Comparison of ENCODE assay signal across 16 mouse cellular contexts in the genomic region with DNA sequence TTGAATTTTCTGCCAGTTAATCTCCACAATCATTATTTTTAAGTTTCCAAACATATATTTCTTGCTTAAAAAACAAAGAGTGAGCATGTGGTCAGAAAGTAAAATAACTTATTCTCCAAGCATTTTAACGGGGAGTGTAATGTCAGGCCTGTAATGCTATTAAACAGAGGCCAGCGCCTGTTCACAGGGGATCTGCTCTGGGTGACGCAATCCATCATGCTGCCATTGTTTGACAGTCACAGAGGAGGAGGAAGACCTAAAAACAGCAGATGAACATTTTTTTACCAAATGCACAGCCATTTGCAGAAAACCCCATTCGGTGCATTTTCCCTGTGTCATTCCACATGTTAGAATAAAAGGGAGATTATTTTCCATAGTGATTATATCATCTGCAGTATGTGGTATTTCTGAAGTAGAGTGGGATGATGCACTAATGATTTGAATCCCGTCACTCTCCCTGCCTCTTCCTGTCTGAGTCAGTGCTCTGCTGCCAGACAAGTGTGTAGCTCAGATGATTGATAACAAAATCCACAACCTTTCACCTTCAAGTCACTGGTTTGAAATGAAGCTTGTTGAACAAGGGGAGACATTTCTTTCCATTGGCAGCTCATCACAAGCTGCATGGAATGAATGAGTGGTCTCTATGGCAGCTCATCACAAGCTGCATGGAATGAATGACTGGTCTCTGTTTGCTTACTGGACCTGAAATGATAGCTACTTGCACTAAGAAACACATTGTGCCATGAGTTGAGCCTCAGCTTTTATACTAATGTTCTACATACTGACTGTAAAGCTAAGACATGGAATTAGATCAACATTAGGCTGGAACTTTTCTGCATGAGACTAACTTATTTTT. TPM values are rescaled to one million over a fixed set of nuclear protein-coding genes. Genes with fewer than 3 reads are reported as not detected.
DNase-seq lines count a peak whose midpoint lies in the region; ATAC-seq and TF ChIP-seq lines count a peak whose summit lies in the region.
"Had no signal": no experiment of that assay in that cellular context is flagged by ENCODE, and none has a peak within 500 bp of the region (broad histone marks: within the 10 kb centered on the region; RNA-seq: fewer than 3 reads in every experiment).

No protein-coding gene starts in this region.

- TF ChIP-seq POLR2A in embryonic fibroblast, embryonic 13.5 days (IDR thresholded peaks at IDR 0.05; ENCODE audit: low read depth, low read length): no peak

- no peak overlapping the region for H3K4me2 ChIP-seq in hindbrain, postnatal 0 days (ENCODE audit: low read depth, low read length)
- no peak overlapping the region for H3K4me2 ChIP-seq in midbrain, embryonic 14.5 days (ENCODE audit: low read length)
- H3K4me2 ChIP-seq in intestine, embryonic 16.5 days (ENCODE audit: low read depth, low read length): no peak overlapping the region
- no peak overlapping the region for H3K4me2 ChIP-seq in liver, embryonic 12.5 days

- peaks cover 26% of the 10 kb centered on the region for H3K4me1 ChIP-seq in hindbrain, embryonic 10.5 days (replicated peaks)
- no peaks in the 10 kb centered on the region for H3K4me1 ChIP-seq in hindbrain, postnatal 0 days (ENCODE audit: insufficient read depth, low read length)
- H3K4me1 ChIP-seq in embryonic fibroblast, embryonic 13.5 days (ENCODE audit: control insufficient read depth, insufficient read depth, low read length): peaks cover 2% of the 10 kb centered on the region
- no peaks in the 10 kb centered on the region for H3K4me1 ChIP-seq in midbrain, embryonic 14.5 days (ENCODE audit: control insufficient read depth, insufficient read depth, low read length)
- no peaks in the 10 kb centered on the region for H3K4me1 ChIP-seq in intestine, embryonic 16.5 days (ENCODE audit: control insufficient read depth, insufficient read depth, low read length)
- H3K4me1 ChIP-seq in liver, embryonic 12.5 days: no peaks in the 10 kb centered on the region

- peak overlapping the region; percentile 50; the same call in 1 of the 2 replicates for H3K27ac ChIP-seq in hindbrain, embryonic 10.5 days
- no peak overlapping the region for H3K27ac ChIP-seq in hindbrain, postnatal 0 days
- H3K27ac ChIP-seq in embryonic fibroblast, embryonic 13.5 days (ENCODE audit: insufficient read depth, low read length): peak overlapping the region; percentile 15; the same call in 1 of the 2 replicates
- no peak overlapping the region for H3K27ac ChIP-seq in midbrain, embryonic 14.5 days (replicated peaks; ENCODE audit: low read depth, low read length)
- H3K27ac ChIP-seq in intestine, embryonic 16.5 days (ENCODE audit: low read length): no peak overlapping the region
- no peak overlapping the region for H3K27ac ChIP-seq in liver, embryonic 12.5 days
- H3K27ac ChIP-seq: liver, embryonic 14.5 days had no signal

- H3K27me3 ChIP-seq in hindbrain, embryonic 10.5 days (ENCODE audit: insufficient read depth, poor library complexity, severe bottlenecking): no peaks in the 10 kb centered on the region
- H3K27me3 ChIP-seq in hindbrain, postnatal 0 days (ENCODE audit: insufficient read depth, low read length): no peaks in the 10 kb centered on the region
- no peaks in the 10 kb centered on the region for H3K27me3 ChIP-seq in midbrain, embryonic 14.5 days (ENCODE audit: control insufficient read depth, insufficient read depth, low read length)
- H3K27me3 ChIP-seq in intestine, embryonic 16.5 days (replicated peaks; ENCODE audit: control insufficient read depth, insufficient read depth, low read length): no peaks in the 10 kb centered on the region
- no peaks in the 10 kb centered on the region for H3K27me3 ChIP-seq in liver, embryonic 12.5 days (replicated peaks)

- H3K9ac ChIP-seq in hindbrain, postnatal 0 days (replicated peaks; ENCODE audit: low read length): no peak overlapping the region
- H3K9ac ChIP-seq in midbrain, embryonic 14.5 days (replicated peaks; ENCODE audit: low read length): no peak overlapping the region
- H3K9ac ChIP-seq in intestine, embryonic 16.5 days (ENCODE audit: low read depth, low read length): no peak overlapping the region
- H3K9ac ChIP-seq in liver, embryonic 12.5 days: no peak overlapping the region
- H3K9ac ChIP-seq: liver, embryonic 14.5 days had no signal

- 42% methylated on average over 5 of the region's 5 CpGs for WGBS in hindbrain, embryonic 10.5 days
- WGBS in hindbrain, postnatal 0 days: 30% methylated on average over 5 of the region's 5 CpGs
- 31% methylated on average over 5 of the region's 5 CpGs for WGBS in midbrain, embryonic 14.5 days
- 33% methylated on average over 5 of the region's 5 CpGs for WGBS in intestine, embryonic 16.5 days
- WGBS in liver, embryonic 12.5 days (ENCODE audit: insufficient replicate concordance): 44% methylated on average over 5 of the region's 5 CpGs

- DNase-seq in hindbrain, embryonic 10.5 days (ENCODE audit: low spot score): peak; percentile 45
- no peak for DNase-seq in hindbrain, postnatal 0 days (ENCODE audit: low spot score)
- DNase-seq in MN1 (ENCODE audit: low spot score): peak; percentile 53
- DNase-seq in midbrain, embryonic 14.5 days: peak; percentile 10
- DNase-seq in T-cell, adult 2 months (ENCODE audit: low spot score): no peak
- DNase-seq: adrenal gland, postnatal 14 days; gastrocnemius, postnatal 14 days; kidney, postnatal 36 days; lung, postnatal 14 days; right cerebral cortex, postnatal 4 days; thymus, postnatal 14 days had no signal

- H3K36me3 ChIP-seq in hindbrain, embryonic 10.5 days: no peaks in the 10 kb centered on the region
- no peaks in the 10 kb centered on the region for H3K36me3 ChIP-seq in hindbrain, postnatal 0 days (ENCODE audit: insufficient read depth, low read length)
- H3K36me3 ChIP-seq in midbrain, embryonic 14.5 days (ENCODE audit: control insufficient read depth, insufficient read depth, low read length): no peaks in the 10 kb centered on the region
- no peaks in the 10 kb centered on the region for H3K36me3 ChIP-seq in intestine, embryonic 16.5 days (ENCODE audit: control insufficient read depth, insufficient read depth, low read length)
- H3K36me3 ChIP-seq in liver, embryonic 12.5 days: no peaks in the 10 kb centered on the region

- no peaks in the 10 kb centered on the region for H3K9me3 ChIP-seq in hindbrain, embryonic 10.5 days
- no peaks in the 10 kb centered on the region for H3K9me3 ChIP-seq in hindbrain, postnatal 0 days (ENCODE audit: low read length)
- no peaks in the 10 kb centered on the region for H3K9me3 ChIP-seq in midbrain, embryonic 14.5 days (ENCODE audit: control insufficient read depth, low read length)
- H3K9me3 ChIP-seq in intestine, embryonic 16.5 days (ENCODE audit: control insufficient read depth, low read length): no peaks in the 10 kb centered on the region
- H3K9me3 ChIP-seq in liver, embryonic 12.5 days (replicated peaks): no peaks in the 10 kb centered on the region

- no peak for TF ChIP-seq CTCF in hindbrain, postnatal 0 days (IDR thresholded peaks at IDR 0.05; ENCODE audit: low read depth)
- TF ChIP-seq CTCF in embryonic fibroblast, embryonic 13.5 days (IDR thresholded peaks at IDR 0.05; ENCODE audit: borderline replicate concordance, insufficient read depth, low read length): no peak

- no peak for ATAC-seq in hindbrain, postnatal 0 days
- no peak; the same call in 1 of the 2 replicates for ATAC-seq in midbrain, embryonic 14.5 days (ENCODE audit: low FRiP score, low TSS enrichment)
- ATAC-seq in intestine, embryonic 16.5 days: no peak
- no peak for ATAC-seq in liver, embryonic 12.5 days
- ATAC-seq: intestine, postnatal 0 days had no signal

- H3K4me3 ChIP-seq in hindbrain, embryonic 10.5 days: no peak overlapping the region
- no peak overlapping the region for H3K4me3 ChIP-seq in hindbrain, postnatal 0 days (ENCODE audit: low read length)
- H3K4me3 ChIP-seq in embryonic fibroblast, embryonic 13.5 days (ENCODE audit: insufficient read depth, low read length): no peak overlapping the region
- H3K4me3 ChIP-seq in midbrain, embryonic 14.5 days (replicated peaks; ENCODE audit: low read depth, low read length): no peak overlapping the region
- no peak overlapping the region for H3K4me3 ChIP-seq in intestine, embryonic 16.5 days (ENCODE audit: low read length)
- H3K4me3 ChIP-seq in liver, embryonic 12.5 days: no peak overlapping the region

RNA-seq across cellular contexts. Expression of a gene that starts 48.1 kb away (rescaled TPM):
- polyA plus RNA-seq in hindbrain, embryonic 10.5 days (2016; fragmentation: Nextera tagmentation; extraction: Ambion mirVana): 18.3 and 19.4 TPM in 2 replicates
- 74.5 and 92.9 TPM in 2 replicates for total RNA-seq in hindbrain, postnatal 0 days (2014; rRNA removed)
- 38.0 and 38.5 TPM in 2 replicates for polyA plus RNA-seq in hindbrain, postnatal 0 days (2015; fragmentation: Nextera tagmentation; extraction: Ambion mirVana)
- 103 and 106 TPM in 2 replicates for polyA plus RNA-seq in embryonic fibroblast, embryonic 13.5 days (2011; ENCODE audit: insufficient read length, low read depth, missing spikeins)
- polyA plus RNA-seq in midbrain, embryonic 14.5 days (2014; fragmentation: Nextera tagmentation; extraction: Ambion mirVana): 43.3 and 46.6 TPM in 2 replicates
- 29.5 and 30.2 TPM in 2 replicates for polyA plus RNA-seq in intestine, embryonic 16.5 days (2015; fragmentation: Nextera tagmentation; extraction: Ambion mirVana)
- polyA plus RNA-seq in liver, embryonic 12.5 days (2016; fragmentation: Nextera tagmentation; extraction: Ambion mirVana): 12.3 and 12.4 TPM in 2 replicates

Comparison
In these comparisons a context has a peak if more than half of its experiments do, and no peak if none do; other contexts are left out.
1. DNase-seq: peak in hindbrain, embryonic 10.5 days (single experiment), MN1 (single experiment) and midbrain, embryonic 14.5 days (single experiment); none in hindbrain, postnatal 0 days (single experiment) and T-cell, adult 2 months (single experiment).
2. H3K27ac ChIP-seq: peak in hindbrain, embryonic 10.5 days (single experiment) and embryonic fibroblast, embryonic 13.5 days (single experiment); none in hindbrain, postnatal 0 days (single experiment), midbrain, embryonic 14.5 days (single experiment), intestine, embryonic 16.5 days (single experiment) and liver, embryonic 12.5 days (single experiment).